Mouse (Mus musculus) lung, postnatal 25 days (tissue): ENCODE results near the gene Ubqln1.

Experiments used
- DNase-seq: peaks from one replicate; pipeline ENCODE4 v3.0.0; 2022; ENCODE audit warnings: low spot score

The Ubqln1 gene

DNA sequence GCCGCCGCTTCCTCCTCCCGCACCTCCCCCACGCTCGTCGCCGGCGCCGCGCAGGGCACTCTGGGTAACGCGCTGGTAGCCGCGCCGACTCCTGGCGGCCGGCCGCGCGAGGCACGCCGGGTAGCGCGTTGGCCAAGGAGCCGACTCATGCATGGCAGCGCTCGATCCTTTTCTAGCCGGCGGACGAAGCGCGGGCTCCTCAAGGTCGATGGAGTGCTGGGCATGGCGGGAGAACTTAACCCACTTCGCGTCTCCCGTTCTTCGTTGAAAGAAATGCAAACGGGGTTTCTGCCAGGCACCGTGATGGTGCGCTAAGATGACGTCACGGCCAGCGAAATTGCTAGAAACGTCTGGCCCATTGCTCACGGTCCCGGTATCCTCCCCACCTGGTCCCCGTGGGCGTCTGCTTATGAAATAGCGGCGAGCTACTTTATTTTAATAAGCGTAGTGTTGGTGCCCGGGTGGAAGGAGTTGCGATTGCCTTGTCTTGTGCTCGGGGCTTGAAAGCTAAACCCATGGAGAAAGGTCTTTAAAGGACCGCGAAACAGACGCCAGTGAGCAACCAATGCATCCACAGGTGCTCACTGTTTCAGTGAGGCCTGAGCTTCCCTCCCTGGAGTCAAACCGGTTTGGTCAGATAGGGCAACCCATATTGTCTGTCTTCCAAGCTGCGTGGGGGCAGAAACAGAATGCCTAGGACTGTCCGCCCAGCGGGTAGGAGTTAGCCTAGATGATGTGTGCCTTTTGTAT lies at the start of gene Ubqln1:
Gene Ubqln1, minus strand, starts transcription at position 62 of the 750 bp plus-strand sequence.
- peak; percentile 85 for DNase-seq

DNA sequence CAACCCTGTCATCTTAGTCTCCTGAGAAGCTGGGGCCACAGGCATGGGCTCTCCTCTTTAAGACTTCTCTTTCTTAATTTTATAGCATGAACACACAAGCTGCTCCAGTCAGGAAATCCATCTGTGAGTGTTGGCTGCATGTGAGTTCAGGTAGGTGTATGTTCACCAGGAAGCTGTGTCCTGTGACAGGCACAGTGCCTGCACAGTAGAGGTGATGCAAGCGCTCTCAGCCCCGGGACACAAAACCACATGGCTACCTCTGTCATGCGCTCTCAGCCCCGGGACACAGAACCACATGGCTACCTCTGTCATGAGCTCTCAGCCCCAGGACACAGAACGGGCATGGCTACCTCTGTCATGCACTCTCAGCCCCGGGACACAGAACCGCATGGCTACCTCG lies 48.1 kb upstream of the Ubqln1 start:
- DNase-seq: no peak

DNA sequence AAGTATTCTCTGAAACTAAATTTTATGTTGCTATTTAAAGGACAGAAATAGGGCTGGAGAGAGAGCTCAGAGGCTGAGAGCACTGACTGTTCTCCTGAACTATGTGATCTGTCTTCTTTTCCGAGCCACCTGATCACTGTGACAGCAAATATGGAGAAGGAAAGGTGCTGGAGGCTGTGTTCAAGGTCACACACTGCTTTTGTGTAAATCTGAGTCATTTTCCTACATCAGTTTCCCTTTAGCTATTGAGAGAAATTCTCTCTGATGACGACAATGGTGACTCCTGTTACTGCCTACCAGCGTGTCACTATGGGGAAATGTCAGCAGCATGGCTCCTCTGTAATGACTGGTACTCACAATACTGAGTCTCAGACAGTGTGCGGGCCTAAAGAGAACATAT lies 46.2 kb upstream of the Ubqln1 start:
- DNase-seq: no peak

- no peak for DNase-seq
Measured at GRCm38 (mm10) chr13:58253268-58253667, 37.8 kb upstream of the Ubqln1 start.

GRCm38 (mm10) chr13:58248957-58249356 lies 33.5 kb upstream of the Ubqln1 start:
- no peak for DNase-seq

- DNase-seq: no peak
Measured at GRCm38 (mm10) chr13:58236536-58236935, 21.1 kb upstream of the Ubqln1 start.

DNA sequence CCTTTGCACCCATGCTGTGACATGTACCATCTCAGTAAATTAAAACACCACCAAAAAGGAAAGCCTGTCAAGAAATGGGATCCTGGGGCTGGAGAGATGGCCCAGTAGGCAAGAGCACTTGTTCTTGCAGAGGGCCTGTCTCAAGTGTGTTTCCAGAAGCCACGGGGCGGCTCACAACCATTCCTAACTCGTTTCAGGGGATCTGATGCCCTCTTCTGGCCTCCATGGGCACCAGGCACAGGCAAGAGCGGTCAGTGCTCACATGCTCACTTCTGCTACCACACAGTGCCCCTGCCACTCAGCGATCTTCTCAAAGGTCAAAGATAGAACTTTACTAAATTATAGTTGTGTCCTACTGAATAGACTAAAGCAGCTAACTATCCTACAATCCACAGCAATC lies 17.2 kb upstream of the Ubqln1 start:
- peak; percentile 64 for DNase-seq

GRCm38 (mm10) chr13:58232070-58232469 lies 16.6 kb upstream of the Ubqln1 start:
- no peak for DNase-seq

DNA sequence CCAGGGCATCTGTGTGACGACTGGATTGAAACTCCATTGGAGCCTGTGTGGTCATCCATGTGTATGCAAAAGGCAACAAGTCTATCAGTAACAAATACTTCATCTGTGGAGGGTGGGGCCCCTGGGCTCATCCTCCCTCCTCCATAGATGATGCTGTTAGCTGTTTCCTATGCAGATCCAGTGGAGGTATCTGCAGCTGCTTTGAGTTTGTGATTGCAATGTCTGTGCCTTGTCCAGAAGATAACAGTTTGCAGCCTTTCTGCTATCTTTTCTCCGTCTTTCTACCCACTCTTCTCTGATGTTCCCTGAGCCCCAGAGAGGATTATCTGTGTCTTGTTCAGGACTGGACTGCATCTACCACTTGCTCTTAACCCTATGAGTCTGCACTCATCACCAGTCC lies 13.2 kb upstream of the Ubqln1 start:
- DNase-seq: no peak

DNA sequence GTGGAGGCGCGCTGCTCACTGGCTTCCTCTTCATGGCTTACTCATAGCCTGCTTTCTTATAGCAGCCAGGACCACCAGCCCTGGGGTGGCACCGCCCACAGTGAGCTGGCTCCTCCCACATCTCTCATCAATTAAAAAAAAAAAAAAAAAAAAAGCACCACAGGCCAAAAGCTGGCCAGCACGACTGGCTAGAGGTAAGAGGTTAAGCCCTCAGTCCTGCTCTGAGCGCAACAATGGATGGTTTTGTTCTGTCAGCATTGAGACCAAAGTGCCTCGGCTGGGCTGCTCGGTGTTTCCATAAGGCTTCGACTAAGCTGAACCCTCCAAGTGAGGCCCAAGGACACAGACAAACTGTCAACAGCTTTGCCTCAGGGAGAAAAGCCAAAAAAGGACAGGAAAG lies 10.2 kb upstream of the Ubqln1 start:
- no peak for DNase-seq

GRCm38 (mm10) chr13:58220206-58220605 lies 4.8 kb upstream of the Ubqln1 start:
- DNase-seq: peak; percentile 52

- no peak for DNase-seq
Measured at GRCm38 (mm10) chr13:58217536-58217935, 2.1 kb upstream of the Ubqln1 start.

DNA sequence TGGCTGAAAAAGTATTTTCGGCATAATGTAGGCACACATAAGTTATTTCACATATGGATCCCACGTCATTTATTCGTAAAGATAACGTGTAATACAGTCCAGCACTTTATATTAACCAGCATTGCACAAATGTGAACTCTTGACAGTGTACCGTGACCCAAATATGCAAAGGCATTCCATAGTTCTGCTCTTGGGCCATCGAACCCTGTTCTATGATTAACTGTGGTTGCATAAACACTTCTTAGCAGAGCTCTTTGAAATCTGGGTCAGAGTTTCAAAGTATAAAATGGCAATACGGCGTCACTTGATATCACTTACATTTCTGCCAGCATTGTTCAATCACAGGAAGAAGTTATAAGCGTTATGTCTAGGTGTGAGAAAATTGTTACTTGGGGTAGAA lies 942 bp upstream of the Ubqln1 start:
- no peak for DNase-seq

GRCm38 (mm10) chr13:58215253-58215591 lies 231 bp downstream of the Ubqln1 start:
- no peak for DNase-seq

- DNase-seq: peak; percentile 49
Measured at GRCm38 (mm10) chr13:58214346-58215252, 854 bp downstream of the Ubqln1 start.

- DNase-seq: no peak
Measured at GRCm38 (mm10) chr13:58213801-58214200, 1.7 kb downstream of the Ubqln1 start.

DNA sequence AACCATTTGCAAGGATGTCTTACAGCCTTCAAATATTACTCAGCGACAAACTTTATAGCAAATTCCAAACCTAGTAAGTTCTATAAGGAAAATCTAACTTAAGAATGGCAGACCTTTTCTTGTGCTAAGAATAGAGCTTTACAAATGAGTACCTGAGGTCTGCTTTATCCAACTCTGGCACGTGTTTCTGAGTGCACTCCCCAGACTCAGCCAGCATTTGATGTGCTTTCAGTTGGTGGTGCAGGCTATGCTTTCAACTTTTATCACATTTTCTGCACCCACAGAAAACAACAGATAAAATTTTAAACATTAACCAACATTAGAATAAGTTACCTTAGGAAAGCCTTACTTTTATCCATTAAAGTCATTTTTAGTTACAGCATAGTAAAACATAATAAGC lies 2.9 kb downstream of the Ubqln1 start:
- DNase-seq: no peak

DNA sequence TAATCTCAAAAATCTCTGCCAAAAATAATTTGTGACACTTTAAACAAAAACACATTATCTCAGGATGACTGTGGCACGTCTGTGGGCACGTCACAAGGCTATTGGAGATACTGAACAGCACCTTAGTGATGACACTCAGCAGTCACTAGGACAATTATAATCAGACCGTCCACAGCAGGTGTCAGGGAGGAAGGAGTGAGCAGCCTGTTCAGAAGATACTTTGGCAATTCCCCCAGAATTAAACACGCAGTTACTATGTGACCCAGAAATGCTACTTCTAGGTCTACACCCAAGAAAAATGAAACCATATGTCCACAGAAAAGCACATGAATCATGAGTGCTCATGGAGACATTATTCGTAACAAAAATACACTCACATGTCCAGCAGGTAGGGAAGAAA lies 5.0 kb downstream of the Ubqln1 start:
- no peak for DNase-seq

DNA sequence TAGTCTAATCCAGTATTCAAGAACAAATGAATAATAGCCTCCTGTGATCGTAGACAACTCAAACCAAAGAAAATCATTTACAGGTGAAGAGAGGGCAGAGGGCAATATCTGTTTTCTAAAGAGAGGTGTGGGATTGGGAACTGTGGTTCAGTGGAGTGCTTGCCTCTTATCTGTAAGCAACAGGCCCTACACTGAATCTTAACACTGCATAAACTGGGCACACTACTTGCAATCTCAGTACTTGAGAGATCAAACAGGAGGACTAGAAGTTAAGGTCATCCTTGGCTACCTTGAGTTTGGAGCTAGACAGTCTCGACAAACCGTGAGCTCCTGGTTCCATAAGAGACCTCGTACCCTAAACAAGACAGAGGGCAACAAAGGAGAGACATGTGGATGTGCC lies 9.4 kb downstream of the Ubqln1 start:
- DNase-seq: no peak

- no peak for DNase-seq
Measured at GRCm38 (mm10) chr13:58204986-58205385, 10.5 kb downstream of the Ubqln1 start.

DNA sequence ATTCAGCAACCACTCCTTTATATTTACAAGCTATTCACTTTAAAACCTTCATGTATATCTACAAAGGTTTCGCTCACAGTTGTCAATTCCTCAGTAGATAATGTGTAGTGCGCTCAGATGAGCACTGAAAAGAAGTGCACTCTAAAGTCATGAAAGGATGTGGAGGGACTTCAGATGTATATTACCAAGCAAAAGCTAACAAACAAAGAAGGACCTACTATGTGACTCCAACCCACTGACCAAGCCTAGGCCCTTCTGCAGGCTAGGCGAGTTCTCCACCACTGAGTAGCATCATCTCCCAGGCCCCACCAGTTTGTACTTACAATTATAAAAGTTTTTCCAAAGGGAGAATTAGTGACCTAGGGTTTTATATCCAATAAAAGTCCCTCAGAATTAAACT lies 11.3 kb downstream of the Ubqln1 start:
- DNase-seq: no peak

- DNase-seq: no peak
Measured at GRCm38 (mm10) chr13:58202903-58203302, 12.6 kb downstream of the Ubqln1 start.

GRCm38 (mm10) chr13:58201908-58202307 lies 13.5 kb downstream of the Ubqln1 start:
- DNase-seq: no peak
